ENCODE assay signal across 8 mouse cellular contexts in the genomic region with DNA sequence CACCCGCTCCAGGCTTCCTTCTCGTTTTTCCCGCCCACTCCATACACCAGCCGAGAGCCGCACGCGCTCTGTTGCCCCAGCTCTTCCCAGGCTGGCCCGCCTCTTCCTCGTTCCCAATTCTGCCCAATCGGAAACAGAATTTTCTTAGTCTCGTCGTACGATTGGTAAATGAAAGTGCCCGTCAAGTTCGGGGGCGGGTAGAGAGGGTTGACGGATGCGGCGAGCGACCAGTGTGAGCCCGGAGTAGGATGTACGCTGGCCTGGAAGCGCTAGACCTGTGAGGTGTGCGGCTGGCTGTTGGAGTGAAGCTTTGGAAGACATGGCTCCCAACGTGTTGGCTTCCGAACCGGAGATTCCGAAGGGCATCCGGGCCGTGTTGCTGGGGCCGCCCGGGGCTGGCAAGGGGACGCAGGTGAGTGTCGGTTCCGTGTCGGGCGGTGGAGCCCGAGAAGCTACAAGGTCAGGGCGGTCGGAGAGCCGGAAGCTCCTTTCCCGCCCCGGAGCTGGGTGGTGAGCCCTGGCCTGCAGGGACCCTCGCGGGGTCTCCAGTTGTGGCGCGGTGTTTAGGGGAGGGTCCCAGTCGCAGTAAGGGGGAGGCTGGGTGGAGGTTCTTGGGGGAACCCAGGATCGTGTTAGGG. TPM values are rescaled to one million over a fixed set of nuclear protein-coding genes. Genes with fewer than 3 reads are reported as not detected.
DNase-seq lines count a peak whose midpoint lies in the region; ATAC-seq lines count a peak whose summit lies in the region.

No protein-coding gene starts in this region.

- ATAC-seq in heart, embryonic 13.5 days (ENCODE audit: extremely low read depth, insufficient number of reproducible peaks, low FRiP score, low TSS enrichment) = peak; percentile 97
- ATAC-seq in liver, embryonic 12.5 days = peak; percentile 99
- ATAC-seq in stomach, embryonic 15.5 days (ENCODE audit: insufficient read depth, low FRiP score, low read depth) = peak; percentile 99

- peaks cover 25% of the 10 kb centered on the region for H3K4me1 ChIP-seq in brown adipose tissue, adult 24 weeks (ENCODE audit: control insufficient read depth, insufficient read depth, insufficient read length, low read length)
- H3K4me1 ChIP-seq in heart, embryonic 13.5 days = peaks cover 51% of the 10 kb centered on the region
- H3K4me1 ChIP-seq in liver, embryonic 12.5 days = peaks cover 51% of the 10 kb centered on the region
- H3K4me1 ChIP-seq in stomach, embryonic 15.5 days = peaks cover 15% of the 10 kb centered on the region; the same call in 1 of the 2 replicates

- peak overlapping the region; percentile 99 for H3K4me3 ChIP-seq in brown adipose tissue, adult 24 weeks (ENCODE audit: insufficient read depth, low read depth, low read length)
- peak overlapping the region; percentile 89 for H3K4me3 ChIP-seq in heart, embryonic 13.5 days
- peak overlapping the region; percentile 85 for H3K4me3 ChIP-seq in liver, embryonic 12.5 days
- peak overlapping the region; percentile 73 for H3K4me3 ChIP-seq in stomach, embryonic 15.5 days (replicated peaks)

- H3K27ac ChIP-seq in brown adipose tissue, adult 24 weeks (replicated peaks; ENCODE audit: low read depth, low read length) = peak overlapping the region; percentile 92
- H3K27ac ChIP-seq in heart, embryonic 13.5 days (replicated peaks) = peak overlapping the region; percentile 79
- H3K27ac ChIP-seq in liver, embryonic 12.5 days = peak overlapping the region; percentile 75
- H3K27ac ChIP-seq in stomach, embryonic 15.5 days = peak overlapping the region; percentile 78

- H3K4me2 ChIP-seq in heart, embryonic 13.5 days = peak overlapping the region; percentile 80
- peak overlapping the region; percentile 91 for H3K4me2 ChIP-seq in liver, embryonic 12.5 days
- peak overlapping the region; percentile 77 for H3K4me2 ChIP-seq in stomach, embryonic 15.5 days

- no peaks in the 10 kb centered on the region for H3K9me3 ChIP-seq in heart, embryonic 13.5 days
- H3K9me3 ChIP-seq in liver, embryonic 12.5 days (replicated peaks) = no peaks in the 10 kb centered on the region
- no peaks in the 10 kb centered on the region for H3K9me3 ChIP-seq in stomach, embryonic 15.5 days

- peak overlapping the region; percentile 88 for H3K9ac ChIP-seq in heart, embryonic 13.5 days
- H3K9ac ChIP-seq in liver, embryonic 12.5 days = peak overlapping the region; percentile 85
- peak overlapping the region; percentile 81 for H3K9ac ChIP-seq in stomach, embryonic 15.5 days

- under 1% methylated on average over 49 of the region's 49 CpGs for WGBS in heart, embryonic 13.5 days
- under 1% methylated on average over 49 of the region's 49 CpGs for WGBS in liver, embryonic 12.5 days (ENCODE audit: insufficient replicate concordance)
- under 1% methylated on average over 49 of the region's 49 CpGs for WGBS in stomach, embryonic 15.5 days

- H3K27me3 ChIP-seq in heart, embryonic 13.5 days (replicated peaks) = peaks cover 4% of the 10 kb centered on the region; the same call in 1 of the 2 replicates
- peaks cover 20% of the 10 kb centered on the region; the same call in 1 of the 2 replicates for H3K27me3 ChIP-seq in liver, embryonic 12.5 days (replicated peaks)
- no peaks in the 10 kb centered on the region for H3K27me3 ChIP-seq in stomach, embryonic 15.5 days (replicated peaks)

- peak; percentile 96 for DNase-seq in CD4-positive, CD25-positive, alpha-beta regulatory T cell, adult 2 months (ENCODE audit: low read depth, low spot score)
- DNase-seq in fat pad, adult 2 months (ENCODE audit: extremely low read depth, low read depth, low spot score) = peak; percentile 82
- peak; percentile 95 for DNase-seq in kidney, postnatal 10 days
- peak; percentile 92 to 94 for DNase-seq in natural killer cell, adult 2 months (ENCODE audit: low spot score in 2 of 2)

- H3K36me3 ChIP-seq in heart, embryonic 13.5 days = peaks cover 13% of the 10 kb centered on the region
- peaks cover 24% of the 10 kb centered on the region for H3K36me3 ChIP-seq in liver, embryonic 12.5 days
- H3K36me3 ChIP-seq in stomach, embryonic 15.5 days = no peaks in the 10 kb centered on the region

RNA-seq across cellular contexts. Expression of gene Ak2, which starts 1.4 kb away (rescaled TPM):
- 311 and 382 TPM in 2 replicates for polyA plus RNA-seq in brown adipose tissue, adult 24 weeks (2012; ENCODE audit: insufficient read depth, insufficient read length, missing spikeins)
- 147 and 167 TPM in 2 replicates for polyA plus RNA-seq in heart, embryonic 13.5 days (2015; fragmentation: Nextera tagmentation; extraction: Ambion mirVana)
- 176 and 179 TPM in 2 replicates for polyA plus RNA-seq in liver, embryonic 12.5 days (2016; fragmentation: Nextera tagmentation; extraction: Ambion mirVana)
- 200 and 217 TPM in 2 replicates for polyA plus RNA-seq in stomach, embryonic 15.5 days (2015; fragmentation: Nextera tagmentation; extraction: Ambion mirVana)

RNA-seq across cellular contexts. Expression of gene Azin2, which starts 30.9 kb away (rescaled TPM):
- polyA plus RNA-seq in brown adipose tissue, adult 24 weeks (2012; ENCODE audit: insufficient read depth, insufficient read length, missing spikeins) = 3.8 and 4.8 TPM in 2 replicates
- polyA plus RNA-seq in heart, embryonic 13.5 days (2015; fragmentation: Nextera tagmentation; extraction: Ambion mirVana) = 7.4 TPM in 2 replicates
- 2.0 and 2.5 TPM in 2 replicates for polyA plus RNA-seq in liver, embryonic 12.5 days (2016; fragmentation: Nextera tagmentation; extraction: Ambion mirVana)
- 16.7 and 18.4 TPM in 2 replicates for polyA plus RNA-seq in stomach, embryonic 15.5 days (2015; fragmentation: Nextera tagmentation; extraction: Ambion mirVana)

Comparison
In these comparisons a context has a peak if more than half of its experiments do, and no peak if none do; other contexts are left out.
1. Peak in every context shown above with its lines: DNase-seq, ATAC-seq, H3K4me3 ChIP-seq and H3K27ac ChIP-seq.